ENCODE assay signal across 23 mouse cellular contexts in the genomic region with DNA sequence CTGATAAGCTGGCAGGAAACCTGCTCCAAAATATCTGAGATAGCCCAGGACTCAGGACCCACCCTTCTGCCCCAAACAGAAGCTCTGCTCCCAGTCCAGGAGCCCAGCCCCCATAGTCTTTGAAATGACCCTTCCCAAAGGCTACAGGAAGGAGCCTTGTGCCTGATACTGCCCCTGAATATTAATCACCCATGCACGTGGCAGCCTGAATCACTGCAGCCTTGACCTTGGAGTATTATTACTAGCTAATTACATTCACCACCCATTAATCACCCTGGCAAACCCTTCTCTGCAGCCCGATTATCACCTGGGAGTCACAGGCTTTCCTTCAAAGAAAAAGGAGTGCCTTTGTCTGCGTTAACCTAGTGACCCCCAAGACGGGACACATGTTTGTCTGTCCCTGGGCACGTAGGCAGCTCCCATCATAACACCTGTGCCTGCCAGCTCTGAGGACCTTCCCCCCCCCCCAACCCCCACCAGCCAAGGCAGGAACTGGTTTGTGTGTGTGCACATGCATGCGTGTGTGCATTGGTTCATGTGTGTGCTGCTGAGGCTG. TPM values are rescaled to one million over a fixed set of nuclear protein-coding genes. Genes with fewer than 3 reads are reported as not detected.
DNase-seq lines count a peak whose midpoint lies in the region; ATAC-seq and TF ChIP-seq lines count a peak whose summit lies in the region.
"Had no signal": no experiment of that assay in that cellular context is flagged by ENCODE, and none has a peak within 500 bp of the region (broad histone marks: within the 10 kb centered on the region; RNA-seq: fewer than 3 reads in every experiment).

No protein-coding gene starts in this region.

- no peak for TF ChIP-seq CTCF in intestine, postnatal 0 days (IDR thresholded peaks at IDR 0.05; ENCODE audit: low read depth)
- TF ChIP-seq CTCF in gastrocnemius, adult 2 months (IDR thresholded peaks at IDR 0.05), result no peak

- 39% methylated on average over 6 of the region's 6 CpGs for WGBS in hindbrain, embryonic 12.5 days
- 40% methylated on average over 6 of the region's 6 CpGs for WGBS in hindbrain, embryonic 14.5 days
- 34% methylated on average over 6 of the region's 6 CpGs for WGBS in neural tube, embryonic 13.5 days
- WGBS in neural tube, embryonic 15.5 days, result 28% methylated on average over 6 of the region's 6 CpGs
- 31% methylated on average over 6 of the region's 6 CpGs for WGBS in intestine, postnatal 0 days

- no peak overlapping the region for H3K4me3 ChIP-seq in hindbrain, embryonic 12.5 days
- H3K4me3 ChIP-seq in hindbrain, embryonic 14.5 days (replicated peaks; ENCODE audit: low read length), result no peak overlapping the region
- H3K4me3 ChIP-seq in neural tube, embryonic 13.5 days, result no peak overlapping the region
- H3K4me3 ChIP-seq in neural tube, embryonic 15.5 days (replicated peaks), result no peak overlapping the region
- no peak overlapping the region for H3K4me3 ChIP-seq in intestine, postnatal 0 days (ENCODE audit: low read depth, low read length)
- H3K4me3 ChIP-seq in gastrocnemius, adult 2 months, result no peak overlapping the region
- H3K4me3 ChIP-seq: heart, adult 2 months; layer of hippocampus, adult 2 months; limb, embryonic 12.5 days; myocyte had no signal

- H3K9ac ChIP-seq in hindbrain, embryonic 12.5 days, result no peak overlapping the region
- no peak overlapping the region for H3K9ac ChIP-seq in hindbrain, embryonic 14.5 days
- H3K9ac ChIP-seq in neural tube, embryonic 13.5 days, result no peak overlapping the region
- no peak overlapping the region for H3K9ac ChIP-seq in neural tube, embryonic 15.5 days (replicated peaks)
- no peak overlapping the region for H3K9ac ChIP-seq in intestine, postnatal 0 days (ENCODE audit: low read depth, low read length)
- H3K9ac ChIP-seq: forebrain, postnatal 0 days; limb, embryonic 12.5 days; liver, embryonic 14.5 days had no signal

- no peak overlapping the region for H3K4me2 ChIP-seq in hindbrain, embryonic 12.5 days (replicated peaks)
- no peak overlapping the region for H3K4me2 ChIP-seq in hindbrain, embryonic 14.5 days (replicated peaks)
- no peak overlapping the region for H3K4me2 ChIP-seq in neural tube, embryonic 13.5 days
- H3K4me2 ChIP-seq in neural tube, embryonic 15.5 days, result no peak overlapping the region
- no peak overlapping the region for H3K4me2 ChIP-seq in intestine, postnatal 0 days (replicated peaks; ENCODE audit: low read depth)
- H3K4me2 ChIP-seq: limb, embryonic 12.5 days had no signal

- H3K27me3 ChIP-seq in hindbrain, embryonic 12.5 days, result 0 out of 2 replicates have a peak, but pooled peaks cover 2% of the 10 kb centered on the region
- H3K27me3 ChIP-seq in hindbrain, embryonic 14.5 days (ENCODE audit: control insufficient read depth, insufficient read depth, low read length), result no peaks in the 10 kb centered on the region
- no peaks in the 10 kb centered on the region for H3K27me3 ChIP-seq in neural tube, embryonic 13.5 days
- H3K27me3 ChIP-seq in neural tube, embryonic 15.5 days (replicated peaks), result no peaks in the 10 kb centered on the region
- no peaks in the 10 kb centered on the region for H3K27me3 ChIP-seq in intestine, postnatal 0 days (replicated peaks; ENCODE audit: control insufficient read depth, insufficient read depth, low read length)
- H3K27me3 ChIP-seq: limb, embryonic 12.5 days had no signal

- no peaks in the 10 kb centered on the region for H3K36me3 ChIP-seq in hindbrain, embryonic 12.5 days
- H3K36me3 ChIP-seq in hindbrain, embryonic 14.5 days (replicated peaks; ENCODE audit: control insufficient read depth, insufficient read depth), result no peaks in the 10 kb centered on the region
- no peaks in the 10 kb centered on the region for H3K36me3 ChIP-seq in neural tube, embryonic 13.5 days
- H3K36me3 ChIP-seq in neural tube, embryonic 15.5 days, result no peaks in the 10 kb centered on the region
- peaks cover 10% of the 10 kb centered on the region; the same call in 1 of the 2 replicates for H3K36me3 ChIP-seq in intestine, postnatal 0 days (ENCODE audit: control insufficient read depth, insufficient read depth)
- H3K36me3 ChIP-seq: limb, embryonic 12.5 days had no signal

- ATAC-seq in hindbrain, embryonic 12.5 days (ENCODE audit: low FRiP score), result no peak
- no peak for ATAC-seq in hindbrain, embryonic 14.5 days (ENCODE audit: low FRiP score)
- ATAC-seq in neural tube, embryonic 13.5 days (ENCODE audit: low read depth), result peak; percentile 36; the same call in 1 of the 2 replicates
- ATAC-seq in neural tube, embryonic 15.5 days (ENCODE audit: low FRiP score), result no peak
- peak; percentile 53 for ATAC-seq in intestine, postnatal 0 days
- ATAC-seq: forebrain, postnatal 0 days had no signal

- H3K4me1 ChIP-seq in hindbrain, embryonic 12.5 days, result peaks cover 29% of the 10 kb centered on the region
- peaks cover 8% of the 10 kb centered on the region for H3K4me1 ChIP-seq in hindbrain, embryonic 14.5 days (replicated peaks; ENCODE audit: control insufficient read depth, insufficient read depth, low read length)
- peaks cover 15% of the 10 kb centered on the region for H3K4me1 ChIP-seq in neural tube, embryonic 13.5 days (replicated peaks)
- peaks cover 24% of the 10 kb centered on the region for H3K4me1 ChIP-seq in neural tube, embryonic 15.5 days
- H3K4me1 ChIP-seq in intestine, postnatal 0 days (replicated peaks; ENCODE audit: control insufficient read depth, insufficient read depth, low read length), result peaks cover 2% of the 10 kb centered on the region
- H3K4me1 ChIP-seq: limb, embryonic 12.5 days had no signal

- intact Hi-C loops in gastrocnemius, adult 2 months (cut with DNase I), result no loop called here

- 0 out of 2 replicates have a peak overlapping the region, but pooled peaks have one; percentile 7 for H3K27ac ChIP-seq in hindbrain, embryonic 12.5 days
- H3K27ac ChIP-seq in hindbrain, embryonic 14.5 days, result no peak overlapping the region
- peak overlapping the region; percentile 49; the same call in 1 of the 2 replicates for H3K27ac ChIP-seq in neural tube, embryonic 13.5 days (replicated peaks)
- H3K27ac ChIP-seq in neural tube, embryonic 15.5 days (replicated peaks), result no peak overlapping the region
- H3K27ac ChIP-seq in intestine, postnatal 0 days (ENCODE audit: low read depth, low read length), result peak overlapping the region; percentile 73
- no peak overlapping the region for H3K27ac ChIP-seq in gastrocnemius, adult 2 months
- H3K27ac ChIP-seq: heart, adult 2 months; layer of hippocampus, adult 2 months; limb, embryonic 12.5 days; liver, embryonic 14.5 days had no signal

- no peak for DNase-seq in hindbrain, embryonic 14.5 days (ENCODE audit: low spot score)
- DNase-seq in thymus, postnatal 4 days, result no peak
- no peak for DNase-seq in gastrocnemius, adult 2 months
- DNase-seq: B cell, adult 2 months; cerebellum, postnatal 10 days; forebrain, postnatal 0 days; gastrocnemius, postnatal 10 days; heart, adult 2 months; lung, postnatal 14 days; right cerebral cortex, postnatal 14 days; thymus, postnatal 36 days had no signal

- no peaks in the 10 kb centered on the region for H3K9me3 ChIP-seq in hindbrain, embryonic 12.5 days (replicated peaks)
- H3K9me3 ChIP-seq in hindbrain, embryonic 14.5 days (ENCODE audit: control insufficient read depth, low read length), result no peaks in the 10 kb centered on the region
- no peaks in the 10 kb centered on the region for H3K9me3 ChIP-seq in neural tube, embryonic 13.5 days
- no peaks in the 10 kb centered on the region for H3K9me3 ChIP-seq in neural tube, embryonic 15.5 days (replicated peaks)
- H3K9me3 ChIP-seq in intestine, postnatal 0 days (ENCODE audit: control insufficient read depth), result no peaks in the 10 kb centered on the region
- H3K9me3 ChIP-seq: limb, embryonic 12.5 days had no signal

RNA-seq across cellular contexts. Expression of a gene that starts 35.4 kb away (rescaled TPM):
- 1.1 and 1.4 TPM in 2 replicates for polyA plus RNA-seq in hindbrain, embryonic 12.5 days (2016; fragmentation: Nextera tagmentation; extraction: Ambion mirVana)
- 0.63 and 1.3 TPM in 2 replicates for polyA plus RNA-seq in hindbrain, embryonic 14.5 days (2014; fragmentation: Nextera tagmentation; extraction: Ambion mirVana)
- polyA plus RNA-seq in neural tube, embryonic 13.5 days (2015; fragmentation: Nextera tagmentation; extraction: Ambion mirVana), result 0.80 and 1.2 TPM in 2 replicates
- polyA plus RNA-seq in neural tube, embryonic 15.5 days (2015; fragmentation: Nextera tagmentation; extraction: Ambion mirVana), result 1.2 and 3.7 TPM in 2 replicates
- polyA plus RNA-seq in intestine, postnatal 0 days (2015; fragmentation: Nextera tagmentation; extraction: Ambion mirVana), result 11.0 and 12.2 TPM in 2 replicates
- total RNA-seq in gastrocnemius, adult 2 months (2021), result 1 to 10 TPM; 7.5 to 7.6 TPM

RNA-seq across cellular contexts. Expression of a gene that starts 41.1 kb away (rescaled TPM):
- polyA plus RNA-seq in hindbrain, embryonic 12.5 days (2016; fragmentation: Nextera tagmentation; extraction: Ambion mirVana), result not detected in 2 replicates
- not detected in 2 replicates for polyA plus RNA-seq in hindbrain, embryonic 14.5 days (2014; fragmentation: Nextera tagmentation; extraction: Ambion mirVana)
- not detected in 2 replicates for polyA plus RNA-seq in neural tube, embryonic 13.5 days (2015; fragmentation: Nextera tagmentation; extraction: Ambion mirVana)
- polyA plus RNA-seq in neural tube, embryonic 15.5 days (2015; fragmentation: Nextera tagmentation; extraction: Ambion mirVana), result 3.5 TPM in 1 of 2 replicates, not detected in the other
- polyA plus RNA-seq in intestine, postnatal 0 days (2015; fragmentation: Nextera tagmentation; extraction: Ambion mirVana), result 65.2 and 70.7 TPM in 2 replicates
- not detected for total RNA-seq in gastrocnemius, adult 2 months (2021)
- total RNA-seq: forebrain, postnatal 0 days; gastrocnemius, postnatal 10 days; heart, adult 2 months; layer of hippocampus, adult 2 months; left cerebral cortex, adult 18-20 months; megakaryocyte-erythroid progenitor cell, adult 5-6 weeks had no signal
- polyA plus RNA-seq: embryonic facial prominence, embryonic 11.5 days; forebrain, postnatal 0 days; heart, postnatal 0 days; limb, embryonic 12.5 days; myocyte had no signal

Comparison
In these comparisons a context has a peak if more than half of its experiments do, and no peak if none do; other contexts are left out.
1. ATAC-seq: peak in neural tube, embryonic 13.5 days (single experiment) and intestine, postnatal 0 days (single experiment); none in hindbrain, embryonic 12.5 days (single experiment), hindbrain, embryonic 14.5 days (single experiment) and neural tube, embryonic 15.5 days (single experiment).
2. H3K27ac ChIP-seq: peak in hindbrain, embryonic 12.5 days (single experiment), neural tube, embryonic 13.5 days (single experiment) and intestine, postnatal 0 days (single experiment); none in hindbrain, embryonic 14.5 days (single experiment), neural tube, embryonic 15.5 days (single experiment) and gastrocnemius, adult 2 months (single experiment).
3. RNA of a gene that starts 41.1 kb away (polyA plus RNA-seq): 65.2 to 70.7 TPM in intestine, postnatal 0 days; not detected in hindbrain, embryonic 12.5 days, not detected in hindbrain, embryonic 14.5 days, not detected in neural tube, embryonic 13.5 days and 3.5 TPM in neural tube, embryonic 15.5 days; every median in the first group is over 10 times any median in the second.